Mouse (Mus musculus) spleen, postnatal 14 days (tissue): ENCODE results near the gene Rabgap1l.

Experiments used
- DNase-seq, 2 experiments: peaks; one replicate each; pipeline ENCODE4 v3.0.0; 2021 to 2022; ENCODE audit warnings: low spot score in 2 of 2

Gene Rabgap1l

GRCm38 (mm10) chr1:160387446-160387845 is 405.6 kb downstream of the Rabgap1l start:
- no peak for DNase-seq

GRCm38 (mm10) chr1:160378367-160378766 is 414.6 kb downstream of the Rabgap1l start:
- no peak for DNase-seq

GRCm38 (mm10) chr1:160377337-160378336 is 415.4 kb downstream of the Rabgap1l start:
- DNase-seq, result no peak

GRCm38 (mm10) chr1:160374490-160374889 is 418.5 kb downstream of the Rabgap1l start:
- DNase-seq, result no peak

- no peak for DNase-seq
These were observed 419.7 kb downstream of the Rabgap1l start for GRCm38 (mm10) chr1:160373306-160373705.

GRCm38 (mm10) chr1:160371696-160372095 is 421.3 kb downstream of the Rabgap1l start:
- no peak for DNase-seq

GRCm38 (mm10) chr1:160370552-160370951 is 422.5 kb downstream of the Rabgap1l start:
- DNase-seq, result no peak

- no peak for DNase-seq
These were observed 426.4 kb downstream of the Rabgap1l start for GRCm38 (mm10) chr1:160366615-160367014.

GRCm38 (mm10) chr1:160357268-160357667 is 435.7 kb downstream of the Rabgap1l start:
- DNase-seq, result no peak

- DNase-seq, result no peak
These were observed 439.1 kb downstream of the Rabgap1l start for GRCm38 (mm10) chr1:160353732-160354455.

- no peak for DNase-seq
These were observed 440.7 kb downstream of the Rabgap1l start for GRCm38 (mm10) chr1:160352309-160352708.

GRCm38 (mm10) chr1:160351880-160352234 is 441.2 kb downstream of the Rabgap1l start:
- no peak for DNase-seq

GRCm38 (mm10) chr1:160351146-160351879 is 441.7 kb downstream of the Rabgap1l start:
- no peak for DNase-seq

- DNase-seq, result no peak
These were observed 452.4 kb downstream of the Rabgap1l start for GRCm38 (mm10) chr1:160340653-160341052.

- no peak for DNase-seq
These were observed 453.6 kb downstream of the Rabgap1l start for GRCm38 (mm10) chr1:160339374-160339773.

GRCm38 (mm10) chr1:160334791-160335190 is 458.2 kb downstream of the Rabgap1l start:
- DNase-seq, result no peak

- no peak for DNase-seq
These were observed 462.2 kb downstream of the Rabgap1l start for GRCm38 (mm10) chr1:160330828-160331227.

GRCm38 (mm10) chr1:160330222-160330621 is 462.8 kb downstream of the Rabgap1l start:
- DNase-seq, result no peak

- DNase-seq, result no peak
These were observed 463.2 kb downstream of the Rabgap1l start for GRCm38 (mm10) chr1:160329788-160330187.

- no peak for DNase-seq
These were observed 465.5 kb downstream of the Rabgap1l start for GRCm38 (mm10) chr1:160327531-160327930.

GRCm38 (mm10) chr1:160325542-160325941 is 467.5 kb downstream of the Rabgap1l start:
- DNase-seq, result no peak

GRCm38 (mm10) chr1:160320690-160321089 is 472.3 kb downstream of the Rabgap1l start:
- DNase-seq, result no peak
